Mouse (Mus musculus): ENCODE results near the gene Sntg2.

The Sntg2 gene

GRCm38 (mm10) chr12:30200621-30201020 is 172.6 kb downstream of the Sntg2 start:
- DNase-seq = no peak

GRCm38 (mm10) chr12:30199735-30200134 is 173.4 kb downstream of the Sntg2 start:
- DNase-seq = peak; percentile 8 to 44

- no peak for DNase-seq
Observed at GRCm38 (mm10) chr12:30198250-30198649, 174.9 kb downstream of the Sntg2 start.

GRCm38 (mm10) chr12:30181721-30182120 is 191.5 kb downstream of the Sntg2 start:
- no peak for DNase-seq

GRCm38 (mm10) chr12:30179623-30180022 is 193.6 kb downstream of the Sntg2 start:
- no peak for DNase-seq

- no peak for DNase-seq
Observed at GRCm38 (mm10) chr12:30177966-30178365, 195.2 kb downstream of the Sntg2 start.

- no peak for DNase-seq
Observed at GRCm38 (mm10) chr12:30177529-30177928, 195.6 kb downstream of the Sntg2 start.

- DNase-seq = no peak
Observed at GRCm38 (mm10) chr12:30168491-30168890, 204.7 kb downstream of the Sntg2 start.

GRCm38 (mm10) chr12:30164538-30164937 is 208.6 kb downstream of the Sntg2 start:
- DNase-seq = no peak

GRCm38 (mm10) chr12:30164005-30164404 is 209.2 kb downstream of the Sntg2 start:
- DNase-seq = no peak

- no peak for DNase-seq
Observed at GRCm38 (mm10) chr12:30161731-30162406, 211.3 kb downstream of the Sntg2 start.

- peak; percentile 4 to 10 for DNase-seq
Observed at GRCm38 (mm10) chr12:30160475-30160874, 212.7 kb downstream of the Sntg2 start.

GRCm38 (mm10) chr12:30159788-30160187 is 213.4 kb downstream of the Sntg2 start:
- DNase-seq = no peak

- DNase-seq = no peak
Observed at GRCm38 (mm10) chr12:30154079-30154673, 219.0 kb downstream of the Sntg2 start.

- peak in 1 of 2 experiments; percentile 44 for DNase-seq
Observed at GRCm38 (mm10) chr12:30142085-30142484, 231.1 kb downstream of the Sntg2 start.

- DNase-seq = no peak
Observed at GRCm38 (mm10) chr12:30132524-30132923, 240.7 kb downstream of the Sntg2 start, which contains the start of gene Tpo. Gene Tpo (minus strand): TSS chr12:30132624.

- DNase-seq = no peak
Observed at GRCm38 (mm10) chr12:30129411-30129716, 243.8 kb downstream of the Sntg2 start.

GRCm38 (mm10) chr12:30128561-30129410 is 244.4 kb downstream of the Sntg2 start:
- peak; percentile 38 to 76 for DNase-seq
